Mouse (Mus musculus) gonadal fat pad, adult 2 months (tissue): ENCODE results near the gene Kazald1. TPM values are rescaled to one million over a fixed set of nuclear protein-coding genes. Genes with fewer than 3 reads are reported as not detected.

Source experiments
- DNase-seq: peaks from one replicate; pipeline ENCODE4 v3.0.0-alpha.2; 2012; ENCODE audit warnings: low read depth
- polyA plus RNA-seq: library from polyadenylated mRNA; depleted of rRNA; stranded (reverse); fragments of >200 nt; gene quantifications from 2 replicates; pipeline ENCODE4 v1.2.3, GENCODE M21; 2012

Kazald1 gene
- polyA plus RNA-seq, 1 experiment, result 5.7 TPM

DNA sequence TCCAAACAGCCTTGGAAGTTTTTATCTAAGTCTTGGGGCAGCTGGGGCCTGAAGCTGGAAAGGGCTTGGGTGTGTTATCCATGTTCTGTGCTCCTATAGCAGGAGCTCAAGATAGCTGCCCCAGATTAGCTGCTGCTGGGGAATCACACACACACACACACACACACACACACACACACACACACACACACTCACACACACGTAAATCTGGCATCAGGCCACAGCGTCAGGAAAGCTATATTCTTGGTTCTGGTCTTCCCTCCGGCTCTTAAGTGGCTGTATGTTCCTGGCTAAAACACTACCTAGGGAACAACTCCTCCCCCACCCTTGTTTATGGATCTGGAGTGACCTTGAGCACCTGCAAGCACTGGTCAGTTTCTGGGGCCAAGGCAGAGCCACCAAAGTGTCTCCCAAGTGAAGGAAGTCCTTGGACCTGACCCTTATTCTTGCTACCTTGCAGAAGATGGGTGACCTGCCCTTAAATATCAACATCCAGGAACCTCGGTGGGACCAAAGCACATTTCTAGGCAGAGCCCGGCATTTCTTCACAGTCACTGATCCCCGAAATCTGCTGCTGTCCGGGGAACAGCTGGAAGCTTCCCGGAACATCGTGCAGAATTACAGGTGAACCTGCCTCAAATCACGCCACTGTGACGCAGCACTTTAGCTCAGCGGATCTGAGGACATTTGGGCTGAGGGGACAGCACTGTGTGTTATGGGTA is 26.2 kb upstream of the Kazald1 start:
- DNase-seq, result no peak

GRCm38 (mm10) chr19:45049523-45049922 is 25.5 kb upstream of the Kazald1 start:
- no peak for DNase-seq

DNA sequence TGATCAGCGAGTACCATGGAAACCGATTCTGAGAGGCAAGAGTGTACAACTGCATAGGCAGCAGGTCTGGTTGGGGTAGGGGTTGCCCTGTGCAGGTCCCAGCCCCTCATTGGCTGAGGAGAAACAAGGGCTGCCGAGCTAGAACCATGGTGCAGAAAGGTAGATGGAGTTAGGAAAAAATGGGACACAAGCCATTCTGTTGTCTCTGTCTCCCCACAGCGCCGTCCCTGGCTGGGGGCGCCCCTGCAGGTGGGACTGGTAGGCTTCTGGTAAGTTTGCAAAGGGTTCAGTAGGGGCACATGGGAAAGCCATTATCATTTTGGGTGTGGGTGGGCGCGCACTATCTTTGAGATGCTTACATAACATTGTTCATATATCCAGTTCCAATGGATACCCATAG is 21.6 kb upstream of the Kazald1 start:
- DNase-seq, result no peak

- DNase-seq, result no peak
These were observed 19.9 kb upstream of the Kazald1 start for GRCm38 (mm10) chr19:45054892-45055690.

GRCm38 (mm10) chr19:45056364-45056763 is 18.7 kb upstream of the Kazald1 start:
- DNase-seq, result no peak

- DNase-seq, result no peak
These were observed 17.9 kb upstream of the Kazald1 start for GRCm38 (mm10) chr19:45056908-45057698.

- DNase-seq, result no peak
These were observed 17.3 kb upstream of the Kazald1 start for GRCm38 (mm10) chr19:45057724-45058112.

GRCm38 (mm10) chr19:45058113-45058839 is 16.8 kb upstream of the Kazald1 start:
- DNase-seq, result peak; percentile 86

- no peak for DNase-seq
These were observed 16.2 kb upstream of the Kazald1 start for GRCm38 (mm10) chr19:45058841-45059240.

GRCm38 (mm10) chr19:45063565-45064292 is 11.3 kb upstream of the Kazald1 start:
- no peak for DNase-seq

DNA sequence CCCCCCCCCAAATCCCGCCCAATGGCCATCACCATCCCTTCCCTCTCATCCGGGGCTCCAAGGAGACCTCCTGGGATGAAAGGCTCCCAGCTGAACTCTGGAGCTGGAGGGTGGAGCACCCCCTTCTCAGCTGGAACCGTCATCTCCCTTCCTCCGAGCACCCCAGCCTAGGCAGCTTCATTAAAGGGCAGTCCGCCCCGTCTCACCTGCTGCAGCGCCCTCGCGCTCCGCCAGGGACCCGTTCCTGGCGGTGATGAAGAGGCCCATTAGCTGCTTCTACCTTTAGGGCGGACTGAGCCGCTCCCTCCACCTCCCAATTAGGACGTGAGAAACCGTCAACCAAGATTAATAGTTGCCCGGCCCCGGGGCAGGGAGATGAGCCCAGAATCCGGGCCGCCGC is 9.8 kb upstream of the Kazald1 start:
- no peak for DNase-seq

- no peak for DNase-seq
These were observed 7.9 kb upstream of the Kazald1 start for GRCm38 (mm10) chr19:45067170-45067569.

DNA sequence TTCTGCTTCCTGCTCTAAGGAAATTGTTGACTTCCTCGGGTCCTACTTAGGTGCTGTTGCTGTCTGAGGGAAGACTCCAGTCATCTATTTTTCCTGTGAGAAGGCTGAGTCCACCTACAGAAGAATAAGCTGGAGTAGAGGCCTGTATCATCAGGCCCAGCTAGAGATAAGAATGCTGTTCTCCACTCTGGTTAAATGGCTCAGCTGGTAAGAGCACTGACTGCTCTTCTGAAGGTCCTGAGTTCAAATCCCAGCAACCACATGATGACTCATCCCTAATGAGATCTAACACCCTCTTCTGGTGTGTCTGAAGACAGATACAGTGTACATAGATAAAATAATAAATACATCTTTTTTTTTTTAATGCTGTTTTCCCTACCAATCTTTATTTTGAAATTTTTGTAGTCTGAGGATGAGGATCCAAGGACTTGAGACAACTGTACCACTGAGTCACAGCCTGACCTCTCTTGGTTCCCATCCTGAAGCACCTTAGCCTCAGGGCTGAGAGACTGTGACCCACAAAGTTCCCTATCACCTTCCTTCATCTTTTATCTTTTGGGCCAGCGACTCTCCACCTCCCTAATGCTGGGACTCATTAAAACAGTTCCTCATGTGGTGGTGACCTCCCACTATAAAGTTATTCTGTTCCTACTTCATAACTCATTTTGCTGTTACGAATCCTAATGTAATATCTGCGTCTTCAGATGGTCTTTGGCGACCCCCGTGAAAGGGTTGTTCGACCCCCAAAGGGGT is 7.1 kb upstream of the Kazald1 start:
- DNase-seq, result no peak

GRCm38 (mm10) chr19:45073871-45074542 is 1.0 kb upstream of the Kazald1 start:
- DNase-seq, result no peak

DNA sequence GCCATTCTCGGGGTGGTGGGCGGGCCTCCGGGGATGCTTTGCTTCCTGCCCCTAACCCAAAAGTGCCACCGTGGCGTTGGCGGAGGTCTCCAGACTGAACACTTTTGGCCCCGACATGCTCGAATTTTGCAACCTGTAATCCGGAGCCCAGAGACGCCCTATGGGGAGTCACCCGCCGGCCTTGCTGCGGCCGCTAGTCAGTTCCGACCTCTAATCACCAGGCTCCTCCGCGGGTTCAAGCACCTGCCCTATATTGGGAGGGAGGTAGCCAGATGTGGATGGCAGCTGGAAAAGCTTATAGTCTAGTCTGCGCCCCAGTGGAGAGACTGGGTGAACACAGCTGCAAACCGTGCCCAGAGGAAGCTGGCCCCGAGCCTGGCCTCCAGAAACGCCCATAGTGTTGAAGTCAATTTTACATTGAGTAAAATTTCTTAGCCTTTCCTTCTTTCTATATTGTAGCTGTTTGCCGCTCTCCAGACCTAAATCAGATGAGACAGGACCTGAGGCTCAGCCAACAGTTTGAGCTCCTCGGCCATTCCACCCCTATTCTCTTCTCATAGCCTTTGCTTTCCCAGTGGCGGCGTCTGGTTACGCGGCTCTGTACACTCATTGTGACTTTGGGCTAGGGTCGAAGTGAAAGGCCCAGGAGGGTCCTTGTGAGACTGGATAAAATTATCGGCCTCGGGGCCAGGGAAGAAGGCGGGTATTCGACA is 438 bp downstream of the Kazald1 start:
- no peak for DNase-seq

- no peak for DNase-seq
These were observed 1.1 kb downstream of the Kazald1 start for GRCm38 (mm10) chr19:45076036-45076575.

- DNase-seq, result no peak
These were observed 1.8 kb downstream of the Kazald1 start for GRCm38 (mm10) chr19:45076586-45077510.
